Mouse (Mus musculus) frontal cortex, postnatal 36 days (tissue): Measurements from ENCODE around the gene Ms4a18.
"Not testable (repeated sequence)": the region's sequence is repeated elsewhere in the genome, so short reads cannot be mapped to it uniquely, and the experiment has no call there.

Experiments
- DNase-seq, 2 experiments: peaks; one replicate each; pipeline ENCODE4 v3.0.0; 2022; ENCODE audit warnings: low spot score in 2 of 2

Ms4a18 gene

GRCm38 (mm10) chr19:11017891-11018290 lies at the start of gene Ms4a18:
Gene Ms4a18 (minus strand): TSS chr19:11018031.
- DNase-seq: no peak

GRCm38 (mm10) chr19:11065202-11065875 lies 47.5 kb upstream of the Ms4a18 start:
- no peak for DNase-seq

GRCm38 (mm10) chr19:11060900-11061299 lies 43.1 kb upstream of the Ms4a18 start:
- DNase-seq: no peak

- DNase-seq: no peak
Measured at GRCm38 (mm10) chr19:11059967-11060366, 42.1 kb upstream of the Ms4a18 start.

GRCm38 (mm10) chr19:11055700-11056099 lies 37.9 kb upstream of the Ms4a18 start:
- not testable (repeated sequence) for DNase-seq

- DNase-seq: no peak
Measured at GRCm38 (mm10) chr19:11053277-11053676, 35.4 kb upstream of the Ms4a18 start.

- no peak for DNase-seq
Measured at GRCm38 (mm10) chr19:11052877-11053276, 35.0 kb upstream of the Ms4a18 start.

GRCm38 (mm10) chr19:11050286-11050685 lies 32.5 kb upstream of the Ms4a18 start:
- DNase-seq: no peak

- no peak for DNase-seq
Measured at GRCm38 (mm10) chr19:11049426-11049825, 31.6 kb upstream of the Ms4a18 start.

- DNase-seq: no peak
Measured at GRCm38 (mm10) chr19:11048503-11048902, 30.7 kb upstream of the Ms4a18 start.

- no peak for DNase-seq
Measured at GRCm38 (mm10) chr19:11048009-11048408, 30.2 kb upstream of the Ms4a18 start.

GRCm38 (mm10) chr19:11044996-11045711 lies 27.3 kb upstream of the Ms4a18 start:
- peak; percentile 8 to 20 for DNase-seq

- DNase-seq: no peak
Measured at GRCm38 (mm10) chr19:11044671-11044995, 26.8 kb upstream of the Ms4a18 start.

- no peak for DNase-seq
Measured at GRCm38 (mm10) chr19:11037570-11037969, 19.7 kb upstream of the Ms4a18 start.

- no peak for DNase-seq
Measured at GRCm38 (mm10) chr19:11022382-11022781, 4.6 kb upstream of the Ms4a18 start.

GRCm38 (mm10) chr19:11017251-11017650 lies 580 bp downstream of the Ms4a18 start:
- DNase-seq: no peak

- no peak for DNase-seq
Measured at GRCm38 (mm10) chr19:11015998-11016397, 1.8 kb downstream of the Ms4a18 start.

GRCm38 (mm10) chr19:11015468-11015867 lies 2.4 kb downstream of the Ms4a18 start:
- no peak for DNase-seq

- DNase-seq: no peak
Measured at GRCm38 (mm10) chr19:10993150-10993549, 24.7 kb downstream of the Ms4a18 start, which contains the start of gene Ms4a15. Gene Ms4a15 (minus strand): TSS chr19:10993250.

- no peak for DNase-seq
Measured at GRCm38 (mm10) chr19:10991911-10992310, 25.9 kb downstream of the Ms4a18 start.

GRCm38 (mm10) chr19:10990751-10991150 lies 27.1 kb downstream of the Ms4a18 start:
- no peak for DNase-seq

GRCm38 (mm10) chr19:10988563-10988962 lies 29.3 kb downstream of the Ms4a18 start:
- no peak for DNase-seq

GRCm38 (mm10) chr19:10985889-10986288 lies 31.9 kb downstream of the Ms4a18 start:
- DNase-seq: no peak
